ENCODE assay signal across 9 mouse cellular contexts in genomic region chr11:20691000-20691399, GRCm38 (mm10). TPM values are rescaled to one million over a fixed set of nuclear protein-coding genes. Genes with fewer than 3 reads are reported as not detected.
DNase-seq lines count a peak whose midpoint lies in the region; ATAC-seq lines count a peak whose summit lies in the region.
"Had no signal": no experiment of that assay in that cellular context is flagged by ENCODE, and none has a peak within 500 bp of the region (broad histone marks: within the 10 kb centered on the region; RNA-seq: fewer than 3 reads in every experiment).

No protein-coding gene starts in this region.

- ATAC-seq in hindbrain, embryonic 14.5 days (ENCODE audit: low FRiP score): peak; percentile 93

- H3K4me2 ChIP-seq in hindbrain, embryonic 14.5 days (replicated peaks): no peak overlapping the region
- H3K4me2 ChIP-seq: limb, embryonic 13.5 days had no signal

- no peak overlapping the region for H3K4me3 ChIP-seq in hindbrain, embryonic 14.5 days (replicated peaks; ENCODE audit: low read length)
- H3K4me3 ChIP-seq: limb, embryonic 13.5 days had no signal

- no peaks in the 10 kb centered on the region; the same call in none of the 2 replicates for H3K36me3 ChIP-seq in hindbrain, embryonic 14.5 days (replicated peaks; ENCODE audit: control insufficient read depth, insufficient read depth)

- 3% methylated on average over 4 of the region's 4 CpGs for WGBS in hindbrain, embryonic 14.5 days

- DNase-seq in MN1 (ENCODE audit: low spot score): peak; percentile 88
- DNase-seq in cerebellum, adult 18-20 months: peak; percentile 70 to 72
- peak; percentile 86 for DNase-seq in forelimb bud, embryonic 11.5 days (ENCODE audit: low read depth, low spot score)
- DNase-seq in hindbrain, embryonic 14.5 days (ENCODE audit: low spot score): peak; percentile 87
- DNase-seq in layer of hippocampus, postnatal 10 days (ENCODE audit: low spot score in 2 of 2): peak; percentile 54 to 72
- peak; percentile 76 for DNase-seq in lung, postnatal 14 days
- DNase-seq in retina, embryonic 14.5 days (ENCODE audit: low spot score): peak; percentile 90
- peak; percentile 52 for DNase-seq in thymus, postnatal 36 days

- H3K9ac ChIP-seq in hindbrain, embryonic 14.5 days: no peak overlapping the region
- H3K9ac ChIP-seq: limb, embryonic 13.5 days had no signal

- no peak overlapping the region for H3K27ac ChIP-seq in hindbrain, embryonic 14.5 days
- H3K27ac ChIP-seq: limb, embryonic 13.5 days had no signal

- H3K9me3 ChIP-seq in hindbrain, embryonic 14.5 days (ENCODE audit: control insufficient read depth, low read length): no peaks in the 10 kb centered on the region
- H3K9me3 ChIP-seq: limb, embryonic 13.5 days had no signal

- H3K4me1 ChIP-seq in hindbrain, embryonic 14.5 days (replicated peaks; ENCODE audit: control insufficient read depth, insufficient read depth, low read length): no peaks in the 10 kb centered on the region
- H3K4me1 ChIP-seq: limb, embryonic 13.5 days had no signal

- no peaks in the 10 kb centered on the region for H3K27me3 ChIP-seq in hindbrain, embryonic 14.5 days (ENCODE audit: control insufficient read depth, insufficient read depth, low read length)
- H3K27me3 ChIP-seq: limb, embryonic 13.5 days had no signal

RNA-seq across cellular contexts. Expression of gene Aftph, which starts 50.4 kb away (rescaled TPM):
- polyA plus RNA-seq in hindbrain, embryonic 14.5 days (2014; fragmentation: Nextera tagmentation; extraction: Ambion mirVana): 37.4 and 38.2 TPM in 2 replicates
- total RNA-seq in layer of hippocampus, postnatal 10 days (2021): 10 to 100 TPM; 49.7 to 58.5 TPM
